Mouse (Mus musculus) retina, adult 2 months (tissue): ENCODE measurements around the gene Zfp212.
"Not testable (repeated sequence)": the region's sequence is repeated elsewhere in the genome, so short reads cannot be mapped to it uniquely, and the experiment has no call there.

Experiments
- DNase-seq: peaks from one replicate; pipeline ENCODE4 v3.0.0-alpha.2; 2012; ENCODE audit warnings: low read depth, low spot score

Gene Zfp212

DNA sequence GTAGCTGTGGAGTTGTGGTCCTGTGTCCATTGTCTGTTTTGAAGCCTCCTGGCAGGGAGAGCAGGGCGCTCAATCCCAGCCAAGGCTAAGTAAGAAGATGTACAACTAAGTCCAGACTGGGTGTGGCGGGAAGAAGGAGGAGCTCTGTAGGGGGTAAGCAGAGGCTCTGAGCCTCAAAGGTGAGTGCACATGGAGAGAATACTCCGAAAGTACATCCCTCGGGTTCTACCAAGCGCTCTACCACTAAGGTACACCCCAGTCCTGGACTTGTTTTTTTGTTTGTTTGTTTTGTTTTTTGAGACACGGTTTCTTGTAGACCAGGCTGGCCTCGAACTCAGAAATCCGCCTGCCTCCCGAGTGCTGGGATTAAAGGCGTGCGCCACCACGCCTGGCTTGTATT is 22.2 kb downstream of the Zfp212 start:
- DNase-seq: no peak

DNA sequence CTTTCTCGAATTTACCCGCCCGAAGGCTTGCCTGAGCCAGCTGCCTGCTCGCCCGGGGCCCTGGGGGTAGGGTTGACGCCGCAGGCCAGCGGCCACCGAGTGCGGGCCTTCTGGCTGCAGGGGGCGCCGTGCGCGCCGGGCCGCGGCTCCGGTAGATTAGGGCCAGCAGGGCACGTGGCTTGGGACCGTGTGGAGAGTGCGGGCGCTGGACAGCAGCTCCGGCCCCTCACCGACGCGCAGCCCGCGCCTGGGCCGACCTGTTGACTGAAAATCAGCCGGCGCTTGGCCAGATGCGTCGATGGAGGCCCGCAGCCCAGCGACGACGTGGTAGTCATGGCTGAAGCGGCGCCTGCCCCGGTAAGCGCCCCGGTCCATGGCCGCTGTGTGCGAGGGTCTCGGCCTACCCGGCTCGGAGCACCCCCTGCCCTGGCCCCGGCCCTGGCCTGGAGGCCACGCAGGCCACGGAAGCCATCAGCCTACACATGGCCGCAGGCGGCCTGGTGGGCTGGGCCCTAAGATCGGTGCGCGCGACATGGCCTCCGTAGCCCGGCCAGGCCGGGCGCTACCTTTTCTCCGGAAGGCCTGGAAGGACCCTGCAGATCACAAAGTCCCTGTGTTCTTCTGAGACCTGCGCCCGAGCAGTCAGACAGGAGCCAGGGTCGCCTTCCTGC is 22.9 kb downstream of the Zfp212 start:
- DNase-seq: no peak

DNA sequence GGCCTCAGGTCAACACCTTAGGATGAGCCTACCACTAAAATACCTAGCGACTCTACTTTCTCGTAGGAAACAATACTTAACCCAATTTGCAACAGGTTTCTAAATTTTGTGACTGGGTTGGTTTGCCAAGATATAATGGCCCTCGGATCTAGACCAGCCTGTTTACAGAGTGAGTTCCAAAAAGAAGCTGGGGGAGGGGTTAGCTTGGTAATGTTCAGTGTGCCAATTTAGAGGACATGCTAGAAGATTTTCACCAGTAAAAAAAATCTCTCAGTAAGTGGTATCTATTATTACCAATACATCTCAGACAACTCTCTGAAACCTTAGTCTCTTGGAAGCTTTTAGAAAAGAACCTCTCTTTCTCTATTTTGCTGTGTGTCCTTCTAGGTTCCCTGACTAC is 23.4 kb downstream of the Zfp212 start:
- no peak for DNase-seq

DNA sequence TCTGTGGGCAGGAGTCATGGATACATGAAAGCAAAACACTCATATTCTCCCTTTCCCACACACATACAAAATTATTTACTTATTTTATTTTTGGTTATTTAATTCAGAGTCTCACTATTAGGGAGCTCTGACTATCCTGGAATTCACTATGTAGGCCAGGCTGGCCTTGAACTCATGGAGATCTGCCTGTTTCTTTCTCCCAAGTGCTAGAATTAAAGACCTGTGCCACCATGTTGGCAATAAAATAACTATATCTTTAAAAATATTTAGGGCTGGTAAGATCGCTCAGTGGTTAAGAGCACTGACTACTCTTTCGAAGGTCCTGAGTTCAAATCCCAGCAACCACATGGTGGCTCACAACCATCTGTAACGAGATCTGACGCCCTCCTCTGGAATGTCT is 27.1 kb downstream of the Zfp212 start:
- no peak for DNase-seq

DNA sequence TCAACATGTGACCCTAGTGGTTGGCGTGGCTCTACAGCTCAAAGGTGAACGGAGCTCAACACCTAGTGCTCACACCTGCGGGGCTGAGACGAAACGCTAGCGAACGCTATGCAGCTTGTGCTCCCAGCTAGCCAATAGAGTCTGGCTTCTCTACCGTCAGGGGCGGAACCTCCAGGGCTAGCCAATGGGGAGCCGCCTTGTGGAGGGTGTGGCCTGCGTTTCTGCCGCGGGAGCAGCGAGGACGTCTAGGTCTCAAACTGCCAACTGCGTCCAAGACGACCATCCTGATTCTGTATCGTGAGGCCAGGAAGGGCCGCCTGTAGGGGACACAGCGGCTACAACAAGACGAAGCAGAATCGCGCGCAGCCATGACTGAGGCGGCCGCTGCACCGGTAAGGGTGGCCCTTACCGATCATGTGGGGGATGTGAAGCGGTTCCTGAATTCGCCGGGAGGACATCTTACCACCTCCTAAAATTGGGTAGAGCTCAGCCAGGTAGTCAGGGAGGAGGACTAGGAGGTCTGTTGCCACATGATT is 33.0 kb downstream of the Zfp212 start, which contains the start of gene Zfp956:
TSS of gene Zfp956 (plus strand) at position 200 of the 536 bp plus-strand sequence.
- DNase-seq: peak; percentile 77

DNA sequence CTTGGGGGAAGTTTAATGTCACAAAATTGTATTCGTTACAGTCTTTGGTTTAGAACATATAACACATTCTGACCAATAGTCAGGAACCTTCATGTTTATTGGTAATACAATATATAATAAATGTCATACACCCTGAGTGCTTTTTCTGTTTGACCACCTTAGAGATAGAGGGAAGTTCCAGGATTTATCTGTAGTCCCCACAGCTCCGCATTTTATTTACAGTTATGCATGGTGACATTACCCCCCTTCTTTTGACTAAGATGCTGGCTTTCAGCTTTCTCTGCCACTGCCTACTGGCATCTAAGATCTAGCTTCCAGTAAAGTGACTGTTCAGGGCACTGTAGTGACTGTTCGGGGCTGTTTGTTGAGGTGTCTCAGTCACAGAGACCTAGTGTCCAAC is 34.1 kb downstream of the Zfp212 start:
- DNase-seq: no peak

DNA sequence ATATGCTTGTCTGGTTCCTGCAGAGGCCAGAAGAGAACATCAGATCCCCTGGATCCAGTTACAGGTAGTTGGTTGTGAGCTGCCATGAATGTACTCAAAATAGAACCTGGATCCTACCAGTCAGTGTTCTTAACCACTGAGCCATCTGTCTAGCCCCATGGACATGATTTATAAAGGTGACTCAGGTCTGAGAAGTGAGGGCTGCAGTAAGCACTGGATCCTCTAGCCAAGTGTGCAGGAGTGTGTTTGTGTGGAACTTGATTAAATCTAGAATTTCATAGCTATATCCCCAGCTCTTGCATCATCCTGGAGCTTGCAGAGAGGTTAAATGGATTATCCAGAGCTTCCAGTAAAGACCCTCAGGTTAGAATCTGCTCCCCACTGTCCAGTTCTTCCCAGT is 37.5 kb downstream of the Zfp212 start:
- DNase-seq: no peak

DNA sequence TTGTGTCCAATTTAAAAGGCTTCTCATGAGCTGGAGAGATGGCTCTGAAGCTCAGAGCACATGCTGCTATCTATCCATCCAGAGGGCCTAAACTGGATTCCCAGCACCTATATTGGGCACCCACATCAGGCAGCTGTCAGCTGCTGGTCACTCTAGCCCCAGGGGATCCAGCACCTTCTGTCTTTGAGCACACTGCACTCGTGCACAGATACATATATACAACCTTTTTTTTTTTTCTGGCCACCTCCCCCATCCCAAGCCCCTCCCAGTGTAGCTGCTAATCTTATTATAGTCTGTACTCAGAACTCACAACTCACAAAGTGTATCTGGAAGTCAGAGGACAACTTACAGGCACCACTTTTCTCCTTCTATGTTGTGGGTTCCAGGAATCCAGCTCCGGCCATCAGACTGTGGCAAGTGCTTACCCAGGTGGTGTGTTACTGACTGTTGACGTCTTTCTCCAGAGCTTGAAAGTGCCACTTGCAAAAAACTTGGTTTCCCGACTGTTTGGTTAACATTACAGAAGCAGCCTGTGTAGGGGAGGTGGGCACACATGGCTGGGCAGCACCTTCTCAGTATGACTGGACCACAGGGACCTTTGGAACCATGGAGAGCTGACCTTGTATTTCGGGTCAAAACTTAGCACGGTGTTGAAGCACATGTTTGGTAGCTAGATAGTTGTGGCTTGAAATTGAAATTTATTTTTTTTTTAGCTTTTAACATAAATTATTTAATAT is 40.6 kb downstream of the Zfp212 start:
- no peak for DNase-seq

DNA sequence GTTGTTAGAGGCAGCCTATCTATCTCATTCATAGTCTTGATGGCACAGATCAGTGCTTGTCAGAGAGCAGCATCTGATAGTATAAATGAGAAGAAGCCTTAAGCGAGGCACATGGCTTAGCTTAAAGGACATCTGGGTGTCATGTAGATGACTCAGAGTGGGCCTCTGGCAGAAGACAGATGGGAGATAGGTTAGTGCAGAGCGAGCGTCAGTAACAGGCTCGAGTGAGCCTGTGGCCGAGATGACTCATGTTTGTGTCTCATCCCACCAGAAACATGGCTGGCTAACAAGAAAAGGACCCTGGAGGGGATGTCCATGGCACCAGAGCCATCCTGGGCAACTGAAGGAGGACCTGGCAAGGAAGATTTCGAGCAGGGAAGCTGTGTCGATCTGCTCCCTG is 42.8 kb downstream of the Zfp212 start:
- no peak for DNase-seq

DNA sequence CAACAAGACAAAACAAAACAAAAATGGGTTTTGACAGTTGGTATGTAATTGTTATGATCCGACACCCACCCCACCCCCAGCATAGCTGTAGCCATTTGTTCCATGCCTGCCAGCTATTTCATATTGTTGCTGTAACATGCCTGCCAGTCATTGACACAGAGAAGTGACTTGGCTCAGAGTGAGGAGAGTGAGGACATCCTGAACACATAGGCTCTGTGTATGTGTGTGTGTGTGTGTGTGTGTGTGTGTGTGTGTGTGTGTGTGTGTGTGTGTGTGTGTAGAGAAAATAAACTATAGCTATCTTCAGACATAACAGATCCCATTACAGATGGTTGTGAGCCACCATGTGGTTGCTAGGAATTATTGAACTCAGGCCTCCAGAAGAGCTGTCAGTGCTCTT is 47.9 kb downstream of the Zfp212 start:
- not testable (repeated sequence) for DNase-seq

DNA sequence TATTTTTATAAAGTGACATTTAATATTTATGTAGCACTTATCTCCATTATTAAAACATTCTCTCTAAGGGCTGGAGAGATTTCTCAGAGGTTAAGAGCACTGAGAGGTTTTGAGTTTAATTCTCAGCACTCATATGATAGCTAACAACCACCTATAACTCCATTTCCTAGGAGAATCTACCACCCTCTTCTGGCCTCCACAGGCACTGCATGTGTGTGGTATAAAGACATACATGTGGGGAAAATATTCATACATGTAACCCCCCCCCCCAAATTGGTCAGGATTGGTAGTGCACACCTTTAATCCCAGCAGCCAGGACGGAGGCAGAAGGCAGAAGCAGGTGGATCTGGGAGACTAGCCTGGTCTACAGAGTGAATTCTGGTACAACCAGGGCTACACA is 54.3 kb downstream of the Zfp212 start:
- DNase-seq: no peak

DNA sequence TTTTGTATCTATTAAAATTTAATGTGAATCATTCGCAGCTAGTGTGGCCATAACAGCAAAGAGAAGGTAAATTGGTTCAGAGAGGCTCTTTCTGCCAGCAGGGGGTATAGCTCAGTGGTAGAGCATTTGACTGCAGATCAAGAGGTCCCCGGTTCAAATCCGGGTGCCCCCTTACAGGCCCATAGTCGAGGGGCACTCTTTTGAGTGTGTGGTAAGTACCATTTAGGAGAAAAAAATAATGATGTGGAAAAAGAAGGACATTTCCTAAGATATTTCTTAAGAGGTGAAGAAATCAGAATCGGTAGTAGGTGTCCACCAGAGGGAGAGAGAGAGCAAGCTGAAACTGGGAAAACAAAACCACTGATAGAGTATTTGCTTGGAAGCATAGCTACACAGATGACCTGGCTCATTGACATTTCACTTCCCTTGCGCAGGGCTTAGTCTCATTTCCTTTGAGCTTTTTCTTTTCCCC is 58.7 kb downstream of the Zfp212 start:
- DNase-seq: peak; percentile 28
